Mouse (Mus musculus): ENCODE results near the gene Tmem184a. TPM values are rescaled to one million over a fixed set of nuclear protein-coding genes. Genes with fewer than 3 reads are reported as not detected.
A peak's percentile ranks its signal among the peaks of the same experiment; 100 is the strongest.

Gene Tmem184a
- total RNA-seq (2021), result under 1 TPM in 1 of 2 experiments, not detected in 1; 0.30 TPM
- long read RNA-seq, partial matches to known transcripts, result 0 of 1 reads
- long read RNA-seq, other reads (novel, unspliced or antisense), result 1 of 1 reads

DNA sequence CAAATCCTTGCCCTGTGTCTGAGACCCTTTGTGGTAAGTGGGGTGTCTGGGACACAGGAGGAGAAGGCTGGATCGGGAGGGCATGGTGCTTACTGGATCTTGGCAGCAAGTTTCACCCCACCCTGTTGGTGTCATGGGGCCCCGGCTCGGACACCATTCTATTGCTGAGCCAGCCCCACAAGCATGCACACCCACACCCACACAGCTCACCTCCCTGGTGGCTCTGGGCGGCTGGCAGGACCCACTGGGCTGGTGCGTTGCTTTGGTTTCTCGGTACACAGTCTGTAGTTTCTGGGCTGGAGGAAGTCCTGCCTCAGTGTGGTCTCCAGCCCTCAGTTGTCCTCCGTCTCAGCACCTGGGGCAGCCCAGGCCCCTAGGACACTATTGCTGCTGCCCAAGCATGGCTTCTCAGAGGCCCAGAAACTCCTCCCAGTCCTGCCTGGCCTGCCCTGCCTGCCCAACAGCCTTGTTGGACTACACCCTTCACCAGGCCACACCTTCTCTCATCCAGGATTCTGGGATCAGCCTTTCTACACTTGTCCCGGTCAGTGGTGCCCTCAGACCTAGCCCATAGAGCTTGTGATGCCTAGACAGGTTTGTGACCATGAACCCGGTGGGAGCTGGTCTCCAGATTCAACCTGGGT is at the start of gene Tmem184a:
Tmem184a (minus strand) TSS at position 380 of the 644 bp plus-strand sequence.
- DNase-seq (ENCODE audit: low spot score in 2 of 2), result no peak

- peak in 1 of 2 experiments; percentile 27 for DNase-seq (ENCODE audit: low spot score in 2 of 2)
Measured at GRCm38 (mm10) chr5:139862759-139863158, 43.0 kb upstream of the Tmem184a start.

- DNase-seq (ENCODE audit: low spot score in 2 of 2), result no peak
Measured at GRCm38 (mm10) chr5:139860328-139861104, 40.8 kb upstream of the Tmem184a start.

DNA sequence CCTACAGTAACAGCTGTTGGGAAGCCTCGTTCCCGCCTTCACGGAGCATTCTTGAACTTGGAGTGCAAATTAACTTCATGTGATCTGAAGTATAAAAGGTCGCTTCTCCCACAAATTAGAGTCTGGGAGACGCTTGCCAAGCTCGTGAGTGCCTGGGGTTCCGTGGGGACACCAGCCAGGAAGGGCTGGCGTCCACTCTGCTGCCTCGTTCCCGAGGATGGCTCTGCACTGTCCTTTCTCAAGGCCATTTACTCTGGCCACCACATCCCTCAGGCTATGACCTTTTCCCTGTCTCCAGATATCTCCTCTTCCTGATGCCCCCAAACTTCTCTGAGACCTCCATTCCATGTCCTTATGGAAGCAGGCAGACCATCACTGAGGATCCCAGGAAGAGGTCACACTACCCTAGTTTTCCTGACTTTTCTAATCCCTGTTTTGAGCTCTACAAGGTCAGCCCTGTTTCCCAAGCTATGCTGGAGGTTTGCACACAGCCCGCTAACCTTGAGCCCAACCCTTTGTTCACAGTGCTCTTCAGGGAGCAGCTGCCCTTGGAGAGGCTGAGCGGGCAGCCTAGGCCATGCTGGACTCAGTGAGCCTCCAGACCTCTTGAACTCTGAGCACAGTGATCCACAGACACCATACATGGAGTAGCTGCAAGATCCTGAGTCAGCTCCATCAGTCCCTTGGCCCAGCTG is 30.1 kb upstream of the Tmem184a start:
- no peak for DNase-seq (ENCODE audit: low spot score in 2 of 2)

DNA sequence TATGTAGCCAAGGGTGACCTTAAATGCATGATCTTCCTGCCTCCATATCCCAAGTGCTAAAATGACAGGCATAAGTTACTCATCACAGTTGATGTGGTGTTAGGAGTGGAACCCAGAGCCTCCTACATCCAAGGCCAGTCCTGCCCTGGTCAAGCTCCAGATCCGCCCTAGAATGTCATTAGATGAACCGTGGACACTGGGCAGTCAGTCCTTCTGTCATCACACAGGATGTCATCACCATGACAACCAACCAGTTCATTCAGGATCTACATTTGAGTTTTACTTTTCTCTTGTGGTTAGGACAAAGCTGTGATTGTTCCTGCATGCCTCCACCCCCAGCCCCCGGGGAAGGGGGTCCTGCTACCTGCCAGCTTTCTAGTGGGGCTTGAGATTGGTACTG is 19.4 kb upstream of the Tmem184a start:
- DNase-seq (ENCODE audit: low spot score in 2 of 2), result no peak

DNA sequence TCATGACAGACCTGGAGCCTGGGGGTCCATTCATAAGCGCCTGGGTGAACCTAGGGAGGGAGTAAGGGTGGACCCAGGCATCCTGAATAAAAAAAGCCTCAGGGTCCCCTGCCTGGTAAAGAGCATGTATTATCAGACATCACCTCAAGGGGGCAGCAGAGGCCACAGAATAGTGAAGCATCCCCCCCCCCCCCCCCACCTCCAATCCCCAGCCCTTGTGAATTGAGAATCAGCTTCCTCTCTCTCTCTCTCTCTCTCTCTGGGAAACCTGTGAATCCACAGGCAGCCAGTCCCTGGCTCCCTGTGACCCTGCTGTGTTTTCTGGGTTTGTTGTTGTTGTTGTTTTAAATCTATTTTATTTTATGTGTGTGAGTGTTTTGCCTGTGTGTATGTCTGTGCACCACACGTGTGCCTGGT is 18.8 kb upstream of the Tmem184a start:
- DNase-seq (ENCODE audit: low spot score in 2 of 2), result peak in 1 of 2 experiments; percentile 69

DNA sequence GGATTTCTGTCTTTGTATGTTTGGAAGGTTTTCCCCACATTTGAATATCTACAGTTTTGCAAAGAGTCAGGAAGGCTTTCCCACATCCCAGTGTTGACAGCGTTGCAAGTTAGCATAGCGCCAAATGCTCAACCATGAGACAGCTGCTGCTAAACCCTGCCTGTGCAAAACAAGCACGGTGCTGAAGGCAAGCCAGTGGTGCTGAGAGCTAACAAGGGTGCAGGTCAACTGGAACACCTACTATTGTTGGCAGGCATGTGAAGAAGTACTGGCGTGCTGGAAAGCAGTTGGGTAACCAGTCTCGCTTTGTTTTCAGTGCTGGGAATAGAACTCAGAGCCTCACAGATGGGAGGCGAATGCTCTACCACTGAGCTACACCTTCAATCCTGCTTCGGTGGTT is 16.0 kb upstream of the Tmem184a start:
- DNase-seq (ENCODE audit: low spot score in 2 of 2), result peak in 1 of 2 experiments; percentile 37

DNA sequence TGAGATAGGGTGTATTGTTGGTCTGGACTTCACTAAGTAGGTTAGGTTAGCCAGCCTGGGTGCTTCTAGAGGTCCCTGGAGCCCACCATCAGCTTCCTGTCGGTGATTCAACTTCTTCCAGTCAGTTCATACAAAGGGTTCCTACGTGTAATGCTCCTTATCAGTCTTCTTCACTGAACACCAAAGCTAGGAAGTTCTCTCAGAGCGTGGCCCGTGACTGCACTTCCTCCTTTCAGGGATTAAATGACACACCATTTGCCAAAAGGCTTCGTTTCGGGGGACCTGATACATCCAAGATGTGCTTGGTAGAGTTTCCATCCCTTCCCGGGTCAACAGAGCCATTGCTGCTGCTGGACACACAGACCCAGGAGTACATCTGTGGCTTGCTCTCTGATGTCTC is 12.4 kb upstream of the Tmem184a start:
- no peak for DNase-seq (ENCODE audit: low spot score in 2 of 2)

DNA sequence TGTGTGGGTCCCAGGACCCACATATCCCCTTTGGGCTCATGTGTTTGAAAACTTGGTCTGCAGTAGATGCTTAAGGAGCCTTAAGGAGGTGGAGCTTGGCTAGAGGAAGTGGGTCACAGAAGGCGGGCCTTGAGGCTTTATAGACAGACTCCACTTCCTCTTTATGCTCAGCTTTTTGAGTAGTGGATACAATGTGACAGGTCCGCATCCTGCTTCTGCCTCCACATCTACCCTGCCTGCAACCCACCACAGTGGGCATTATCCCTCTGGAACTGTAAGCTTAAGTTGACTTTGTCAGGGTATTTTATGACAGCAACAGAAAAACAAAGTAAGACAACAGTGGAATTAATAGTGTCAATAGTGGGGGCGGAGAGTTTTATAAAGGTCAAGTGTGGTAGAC is 11.0 kb upstream of the Tmem184a start:
- DNase-seq (ENCODE audit: low spot score in 2 of 2), result no peak

DNA sequence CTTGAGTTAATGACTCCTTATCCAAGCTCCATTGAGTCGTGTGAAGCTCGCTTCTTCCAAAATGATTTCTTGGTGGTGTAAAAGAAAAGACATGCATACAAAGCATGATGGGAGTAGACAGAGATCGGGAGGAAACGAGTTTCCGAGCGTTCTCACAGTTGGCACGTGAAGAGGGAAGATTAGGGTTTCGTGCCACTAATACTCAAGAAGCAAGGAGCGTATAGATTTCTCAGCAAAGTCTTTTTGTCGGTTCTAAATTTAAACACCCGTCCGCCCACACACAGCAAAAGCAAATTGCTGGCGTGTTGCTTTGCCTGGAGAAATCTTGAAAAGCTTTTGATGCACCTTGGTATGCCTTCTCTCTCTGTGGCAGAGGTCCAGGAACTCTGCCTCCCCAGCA is 9.7 kb upstream of the Tmem184a start:
- peak in 1 of 2 experiments; percentile 10 for DNase-seq (ENCODE audit: low spot score in 2 of 2)

GRCm38 (mm10) chr5:139827593-139827992 is 7.9 kb upstream of the Tmem184a start:
- no peak for DNase-seq (ENCODE audit: low spot score in 2 of 2)

GRCm38 (mm10) chr5:139826357-139827055 is 6.8 kb upstream of the Tmem184a start, which contains the start of the genes Gm26938 and Psmg3:
Gm26938 (minus strand) TSS chr5:139826407.
Psmg3 (minus strand) TSS chr5:139826885.
- DNase-seq (ENCODE audit: low spot score in 2 of 2), result peak; percentile 83 to 91

DNA sequence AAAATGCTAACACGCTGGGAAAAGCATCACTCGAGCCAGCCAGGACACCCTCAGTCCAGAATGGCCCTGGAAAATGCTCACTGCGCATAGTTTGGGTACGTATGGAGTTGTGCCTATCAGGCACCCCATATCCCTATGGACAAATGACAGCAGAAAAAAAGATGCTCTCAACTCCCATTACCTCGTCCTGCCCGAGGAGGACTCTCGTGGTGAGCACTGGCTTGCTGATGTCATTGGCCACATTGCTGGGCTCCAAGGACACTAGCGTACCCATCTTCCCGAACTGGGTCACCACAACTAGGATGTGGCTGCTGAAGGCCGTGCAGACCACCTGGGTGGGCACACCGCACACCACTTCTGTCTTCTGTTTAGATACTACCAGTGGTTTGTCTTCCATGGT is 6.2 kb upstream of the Tmem184a start:
- no peak for DNase-seq (ENCODE audit: low spot score in 2 of 2)

- no peak for DNase-seq (ENCODE audit: low spot score in 2 of 2)
Measured at GRCm38 (mm10) chr5:139824531-139824930, 4.8 kb upstream of the Tmem184a start.

DNA sequence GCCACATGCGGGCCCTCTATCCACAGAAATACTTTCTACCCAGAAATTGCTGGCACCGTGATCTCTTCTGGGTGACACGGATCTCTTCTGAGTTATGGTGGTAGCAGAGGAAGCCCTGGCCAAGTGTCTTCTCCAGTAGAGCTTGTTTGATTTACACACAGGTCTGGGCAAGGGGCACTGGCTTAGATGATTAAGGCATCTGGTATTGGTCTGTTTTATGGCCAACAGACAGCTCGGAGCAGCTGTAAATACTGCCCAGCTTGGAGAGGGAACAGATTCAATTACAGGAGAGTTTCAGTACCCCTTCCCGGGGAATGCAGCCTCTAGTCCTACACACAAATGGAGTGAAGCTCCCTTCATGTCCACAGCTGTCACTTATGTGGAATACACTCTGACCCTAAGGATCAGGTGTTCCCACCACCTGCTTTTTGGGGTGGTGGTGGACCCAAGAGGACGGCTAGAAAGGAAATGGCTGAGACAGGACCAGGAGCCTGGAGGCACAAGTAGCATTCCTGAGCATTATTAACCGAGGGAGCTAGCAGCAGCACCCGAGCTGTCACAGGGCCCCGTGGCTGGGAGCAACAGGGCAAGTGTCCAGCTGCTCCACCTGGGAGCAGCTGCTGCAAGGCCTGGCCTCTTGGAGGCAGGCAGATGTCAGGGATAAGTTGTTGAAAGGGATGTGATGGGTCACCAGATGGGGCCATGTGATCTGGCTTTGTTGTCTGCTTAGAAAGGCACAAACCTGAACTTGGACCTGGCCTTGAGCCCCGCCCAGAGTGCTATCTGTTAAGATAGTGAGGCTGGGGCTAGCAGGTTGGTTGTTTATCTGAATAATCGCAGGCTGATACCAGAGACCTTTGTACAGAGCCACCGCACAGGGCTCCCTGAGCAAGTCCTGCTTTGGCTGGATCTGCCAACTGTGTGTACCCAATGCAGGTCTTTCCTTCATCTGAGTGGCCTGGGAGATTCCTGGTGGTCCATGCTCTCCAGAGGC is 2.0 kb upstream of the Tmem184a start:
- DNase-seq (ENCODE audit: low spot score in 2 of 2), result no peak

DNA sequence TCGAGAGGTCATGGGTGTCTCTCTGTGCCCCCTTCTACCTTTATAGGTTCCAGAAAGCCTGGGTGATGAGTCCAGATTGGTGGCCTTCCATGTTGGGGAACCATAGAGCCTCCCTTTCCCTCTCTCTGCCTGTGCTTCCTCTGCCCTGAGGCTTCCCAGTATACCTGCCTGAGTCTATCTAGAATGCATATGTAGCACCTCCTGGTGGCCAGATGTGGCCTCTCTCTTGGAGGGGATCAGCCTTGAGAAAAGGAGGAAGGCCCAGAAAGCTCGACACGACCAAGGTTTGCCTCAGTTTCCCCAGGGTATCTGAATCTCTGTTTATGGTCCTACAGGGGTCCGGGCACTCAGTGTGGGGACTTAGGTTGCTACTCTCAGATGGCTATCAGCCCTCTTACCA is 916 bp downstream of the Tmem184a start:
- DNase-seq (ENCODE audit: low spot score in 2 of 2), result peak in 1 of 2 experiments; percentile 35

- DNase-seq (ENCODE audit: low spot score in 2 of 2), result no peak
Measured at GRCm38 (mm10) chr5:139818056-139818455, 1.7 kb downstream of the Tmem184a start.

DNA sequence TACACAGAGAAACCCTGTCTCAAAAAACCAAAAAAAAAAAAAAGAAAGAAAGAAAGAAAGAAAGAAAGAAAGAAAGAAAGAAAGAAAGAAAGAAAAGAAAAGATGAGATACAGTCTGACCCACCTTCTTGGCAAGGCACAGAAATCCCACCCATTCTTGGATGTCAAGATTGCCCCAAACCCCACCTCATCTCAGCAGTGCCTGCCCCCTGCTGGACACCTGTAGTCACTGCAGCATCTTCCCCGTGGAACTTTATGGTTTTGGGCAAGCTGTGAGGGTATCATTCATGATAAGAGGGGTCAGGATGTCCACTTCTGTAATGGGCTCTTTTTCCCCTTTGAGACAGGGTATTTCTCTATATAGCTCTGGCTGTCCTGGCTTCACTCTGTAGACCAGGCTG is 2.4 kb downstream of the Tmem184a start:
- no peak for DNase-seq (ENCODE audit: low spot score in 2 of 2)

DNA sequence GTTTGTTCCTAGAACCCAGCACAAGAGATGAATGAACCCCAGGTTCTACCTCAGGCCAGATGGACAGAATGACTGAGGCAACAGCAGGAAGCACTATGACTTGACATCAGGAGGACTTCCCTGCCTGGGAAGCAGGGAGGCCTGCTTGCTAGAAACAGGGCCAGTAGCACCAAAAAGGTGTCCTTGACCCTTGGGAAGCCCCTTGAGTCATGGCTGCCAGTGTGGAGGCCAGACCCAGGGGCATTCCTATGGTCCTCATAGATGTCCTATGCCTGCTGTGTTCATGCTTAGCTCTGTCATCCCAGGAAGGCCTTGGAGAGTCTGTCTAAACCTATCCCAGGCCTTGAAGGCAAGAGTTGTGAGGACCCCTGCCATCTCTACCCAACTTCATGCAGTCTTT is 3.3 kb downstream of the Tmem184a start:
- DNase-seq (ENCODE audit: low spot score in 2 of 2), result no peak

DNA sequence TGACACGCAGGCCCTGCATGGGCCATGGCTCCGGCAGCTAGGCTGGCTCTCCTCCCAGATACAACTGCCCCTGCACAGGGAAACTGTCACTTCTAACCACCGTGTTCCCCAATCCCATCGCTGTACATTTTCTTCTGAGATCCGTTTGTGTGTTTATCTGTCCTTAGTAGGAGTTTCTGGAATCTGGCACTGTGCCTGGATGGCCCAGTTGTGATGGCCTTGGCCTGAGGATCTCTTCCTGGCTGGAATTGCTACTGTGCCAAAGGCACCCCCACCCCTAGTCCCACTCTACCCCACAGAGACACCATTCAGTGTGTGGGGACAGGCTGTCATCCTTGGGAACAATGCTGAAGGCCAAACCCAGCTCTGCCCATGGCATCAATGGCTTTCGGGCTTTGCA is 3.8 kb downstream of the Tmem184a start:
- no peak for DNase-seq (ENCODE audit: low spot score in 2 of 2)
